Mouse (Mus musculus) heart, adult 2 months (tissue): ENCODE data around the gene Igdcc3. TPM values are rescaled to one million over a fixed set of nuclear protein-coding genes. Genes with fewer than 3 reads are reported as not detected.
A peak's percentile ranks its signal among the peaks of the same experiment; 100 is the strongest.

Experiments used
- DNase-seq, 2 experiments: peaks; one replicate each; pipeline ENCODE4 v3.0.0; 2021
- H3K27ac ChIP-seq: fragments of 200-600 bp; 2 replicates; pipeline ENCODE4 v1.8.1; 2022
- H3K27me3 ChIP-seq: fragments of 200-500 bp; 2 replicates; pipeline ENCODE4 v1.6.1; 2012; ENCODE audit warnings: mild to moderate bottlenecking, low read length, inconsistent platforms, mixed read lengths; ENCODE audit not compliant: control insufficient read depth, insufficient read depth
- H3K36me3 ChIP-seq: fragments of 200-500 bp; 2 replicates; pipeline ENCODE4 v1.6.1; 2012; ENCODE audit warnings: low read length, inconsistent platforms; ENCODE audit not compliant: control insufficient read depth, insufficient read depth
- H3K4me1 ChIP-seq: fragments of 200-500 bp; 2 replicates; pipeline ENCODE4 v1.6.1; 2011; ENCODE audit warnings: low read length; ENCODE audit not compliant: control insufficient read depth, insufficient read depth
- H3K4me3 ChIP-seq: fragments of 200-600 bp; 2 replicates; pipeline ENCODE4 v1.8.1; 2022
- H3K79me2 ChIP-seq: fragments of 200-500 bp; replicated peaks from 2 replicates; pipeline ENCODE4 v1.6.1; 2012; ENCODE audit warnings: mild to moderate bottlenecking, inconsistent platforms, low read length, moderate library complexity, mixed read lengths; ENCODE audit not compliant: control insufficient read depth, insufficient read depth
- H3K9ac ChIP-seq: fragments of 200-500 bp; 2 replicates; pipeline ENCODE4 v1.6.1; 2012; ENCODE audit warnings: low read depth, mild to moderate bottlenecking, control low read depth, inconsistent platforms, low read length, mixed read lengths
- CTCF ChIP-seq: fragments of 200-600 bp; IDR thresholded peaks from 2 replicates; pipeline ENCODE4 v1.8.1; 2022; ENCODE audit warnings: antibody characterized with exemption, mild to moderate bottlenecking, moderate library complexity
- EP300 ChIP-seq: fragments of 200-500 bp; IDR thresholded peaks from 2 replicates; pipeline ENCODE4 v1.6.1; 2011; ENCODE audit warnings: low read depth, low read length, control low read depth; ENCODE audit not compliant: insufficient read depth
- POLR2A ChIP-seq: fragments of 200-500 bp; IDR thresholded peaks from 2 replicates; pipeline ENCODE4 v1.6.1; 2011; ENCODE audit warnings: mild to moderate bottlenecking, low read depth, low read length, control low read depth; ENCODE audit not compliant: insufficient read depth
- WGBS: fragments of 180-500 bp; shearing (Covaris S2); methylation state at CpG from one replicate; pipeline ENCODE4 v1.1.7; 2018; 5-methylcytosine and 5-hydroxymethylcytosine counted together
- intact Hi-C: fragments of 180-260 bp; cut with DNase I; formaldehyde crosslinking; loops from one replicate; pipeline ENCODE4 v1.15.1; 2025
- polyA plus RNA-seq: library from polyadenylated mRNA; depleted of rRNA; stranded (reverse); fragments of >200 nt; gene quantifications from 2 replicates; pipeline ENCODE4 v1.2.3, GENCODE M21; 2012
- total RNA-seq, 2 experiments: library from RNA; stranded (reverse); gene quantifications; 2 replicates each; pipeline ENCODE4 v1.2.3; 2021

Gene Igdcc3
- total and polyA plus RNA-seq, 3 experiments = 0.07 to 0.16 (median 0.10) TPM

DNA sequence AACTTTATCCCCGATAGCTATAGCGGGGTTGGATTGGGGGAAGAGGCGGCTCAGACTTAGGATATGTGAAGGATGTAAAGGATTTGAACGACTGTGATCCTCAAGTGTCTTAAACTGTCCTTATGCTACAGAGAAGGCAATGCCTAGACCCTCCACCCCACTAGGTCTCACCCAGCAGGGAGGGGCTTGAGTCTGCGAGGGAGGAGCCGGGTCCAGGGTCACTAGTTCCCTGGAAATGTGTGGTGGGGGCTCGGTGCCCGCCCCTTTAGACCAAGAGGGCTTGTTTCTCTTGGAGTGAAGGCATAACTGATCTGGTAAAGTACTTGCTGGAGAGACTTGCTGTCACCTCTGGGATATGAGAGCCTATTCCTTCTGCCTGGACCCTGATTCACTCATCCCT lies 1.4 kb downstream of the Igdcc3 start:
- Histone ChIP-seq H3K27ac (no peak overlapping the region), H3K4me1 (0 out of 2 replicates have a peak, but pooled peaks cover 2% of the 10 kb centered on the region), H3K4me3 (peak overlapping the region; percentile 62; the same call in 1 of the 2 replicates), H3K27me3 (no peaks in the 10 kb centered on the region; the same call in 1 of the 2 replicates), H3K9ac (no peak overlapping the region), H3K36me3 (no peaks in the 10 kb centered on the region), H3K79me2 (no peaks in the 10 kb centered on the region)
- DNase-seq = no peak
- 8% methylated on average over 8 of the region's 8 CpGs for WGBS
- intact Hi-C loops = no loop called here
- TF ChIP-seq POLR2A (no peak), CTCF (no peak)

DNA sequence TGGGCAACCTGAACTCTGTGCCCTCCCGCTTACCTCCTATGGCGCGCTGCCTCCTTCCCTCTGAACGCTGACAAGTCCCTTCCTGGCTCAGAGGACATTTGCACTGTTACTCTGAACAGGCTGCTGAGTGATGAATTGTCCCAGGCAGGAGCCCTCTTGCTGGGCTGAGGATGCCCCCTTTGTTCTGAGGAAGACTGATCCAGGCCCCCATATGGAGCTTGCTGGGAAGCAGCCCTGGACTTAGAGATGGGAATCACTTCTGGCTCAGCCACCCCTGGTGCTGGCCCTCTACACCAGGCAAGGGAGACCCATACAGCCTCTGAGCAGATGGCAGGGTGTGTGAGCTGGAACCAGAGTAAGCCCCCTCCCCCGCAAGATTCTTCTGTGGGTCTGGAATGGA lies 5.0 kb downstream of the Igdcc3 start:
- no peak overlapping the region for H3K9ac ChIP-seq
- H3K36me3 ChIP-seq = no peaks in the 10 kb centered on the region
- no peaks in the 10 kb centered on the region; the same call in 1 of the 2 replicates for H3K27me3 ChIP-seq
- no peak for TF ChIP-seq EP300
- no peak for TF ChIP-seq CTCF
- TF ChIP-seq POLR2A = no peak
- H3K4me1 ChIP-seq = no peaks in the 10 kb centered on the region
- no peak for DNase-seq
- no peaks in the 10 kb centered on the region for H3K79me2 ChIP-seq
- intact Hi-C loops = no loop called here
- H3K27ac ChIP-seq = no peak overlapping the region
- WGBS = 88% methylated on average over 5 of the region's 5 CpGs
- no peak overlapping the region for H3K4me3 ChIP-seq

- TF ChIP-seq CTCF (no peak), EP300 (no peak), POLR2A (no peak)
- H3K4me1 ChIP-seq = no peaks in the 10 kb centered on the region
Observed at GRCm38 (mm10) chr9:65148507-65148906, 7.5 kb downstream of the Igdcc3 start.

GRCm38 (mm10) chr9:65152711-65153330 lies 11.8 kb downstream of the Igdcc3 start:
- no peak for TF ChIP-seq EP300
- 80% methylated on average over 6 of the region's 6 CpGs for WGBS
- Histone ChIP-seq H3K4me1 (no peaks in the 10 kb centered on the region), H3K4me3 (no peak overlapping the region), H3K27me3 (no peaks in the 10 kb centered on the region; the same call in 1 of the 2 replicates), H3K79me2 (no peaks in the 10 kb centered on the region), H3K9ac (no peak overlapping the region), H3K36me3 (no peaks in the 10 kb centered on the region), H3K27ac (no peak overlapping the region)
- intact Hi-C loops = no loop called here
- DNase-seq = no peak

More at GRCm38 (mm10) chr9:65148507-65148906, 7.5 kb downstream of the Igdcc3 start:
- H3K27ac ChIP-seq = no peak overlapping the region
- H3K36me3 ChIP-seq = no peaks in the 10 kb centered on the region
- no peak overlapping the region for H3K4me3 ChIP-seq
- H3K9ac ChIP-seq = no peak overlapping the region
- no peaks in the 10 kb centered on the region for H3K79me2 ChIP-seq
- intact Hi-C loops = no loop called here
- 74% methylated on average over 7 of the region's 7 CpGs for WGBS
- H3K27me3 ChIP-seq = no peaks in the 10 kb centered on the region
- no peak for DNase-seq

DNA sequence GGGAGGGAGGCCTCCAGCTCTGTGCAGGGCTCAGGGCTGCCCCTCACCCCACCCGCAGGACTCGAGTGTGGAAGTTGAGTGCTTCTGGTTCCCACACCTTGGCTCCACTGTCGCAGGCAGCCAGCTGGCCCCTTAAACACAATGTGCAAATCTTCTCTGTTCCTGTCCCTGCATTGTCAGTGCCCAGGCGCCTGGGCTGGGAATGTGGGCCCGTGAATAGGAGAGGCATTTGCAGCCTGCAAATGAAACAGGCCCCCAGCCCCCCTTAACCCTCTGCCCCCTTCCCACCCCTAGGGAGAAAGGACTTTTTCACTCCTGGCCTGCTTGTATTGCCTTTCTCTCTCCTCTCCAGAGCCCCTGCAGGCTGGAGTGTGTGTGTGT lies 12.3 kb downstream of the Igdcc3 start:
- intact Hi-C loops = no loop called here
- DNase-seq = no peak
- Histone ChIP-seq H3K4me1 (no peaks in the 10 kb centered on the region), H3K27me3 (no peaks in the 10 kb centered on the region; the same call in 1 of the 2 replicates), H3K27ac (no peak overlapping the region), H3K36me3 (no peaks in the 10 kb centered on the region), H3K9ac (no peak overlapping the region), H3K4me3 (no peak overlapping the region), H3K79me2 (no peaks in the 10 kb centered on the region)
- no peak for TF ChIP-seq POLR2A
- no peak for TF ChIP-seq EP300
- TF ChIP-seq CTCF = no peak
- 56% methylated on average over 5 of the region's 5 CpGs for WGBS

DNA sequence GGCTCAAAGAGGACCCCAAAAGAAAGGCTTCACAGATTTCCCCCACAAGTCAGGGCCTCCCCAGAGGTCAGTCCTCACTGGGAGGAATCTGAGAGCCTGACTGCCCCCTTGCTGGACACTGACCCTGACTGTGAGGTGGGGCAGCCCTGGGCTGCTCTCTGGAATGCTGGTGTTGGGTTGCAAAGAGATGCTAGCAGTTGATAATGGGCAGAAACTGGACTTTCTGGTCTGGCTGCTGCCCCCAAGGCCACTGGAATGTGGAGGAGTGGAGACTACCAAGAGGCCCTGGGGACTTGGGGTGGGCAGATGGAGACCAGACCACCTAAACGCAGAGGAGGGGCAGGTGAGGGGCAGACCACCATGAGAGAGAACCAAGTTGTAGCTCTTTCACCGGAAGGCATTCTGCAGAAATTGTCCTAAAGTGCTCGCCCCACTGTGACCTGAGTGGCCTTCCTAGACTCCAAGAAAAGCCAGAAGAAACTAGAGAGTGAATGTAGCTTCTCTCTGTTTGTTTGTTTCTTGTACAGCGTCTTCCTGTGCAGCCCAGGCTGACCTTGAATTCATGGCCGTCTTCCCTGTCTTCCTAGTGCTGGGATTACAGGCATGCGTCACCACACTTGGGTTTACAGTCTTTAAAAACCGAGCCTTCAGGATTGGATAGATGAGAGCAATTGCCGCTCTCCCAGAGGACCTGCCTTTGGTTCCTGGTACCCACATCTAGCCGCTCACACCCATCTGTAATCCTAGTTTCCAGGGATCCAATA lies 13.9 kb downstream of the Igdcc3 start:
- Histone ChIP-seq H3K27me3 (no peaks in the 10 kb centered on the region; the same call in 1 of the 2 replicates), H3K36me3 (no peaks in the 10 kb centered on the region), H3K4me1 (no peaks in the 10 kb centered on the region), H3K79me2 (no peaks in the 10 kb centered on the region), H3K4me3 (no peak overlapping the region), H3K9ac (no peak overlapping the region), H3K27ac (no peak overlapping the region)
- 78% methylated on average over 9 of the region's 9 CpGs for WGBS
- no peak for TF ChIP-seq CTCF
- no peak for TF ChIP-seq EP300
- TF ChIP-seq POLR2A = no peak
- no peak for DNase-seq
- intact Hi-C loops = no loop called here
